ENCODE assay signal across 8 mouse cellular contexts in the genomic region with DNA sequence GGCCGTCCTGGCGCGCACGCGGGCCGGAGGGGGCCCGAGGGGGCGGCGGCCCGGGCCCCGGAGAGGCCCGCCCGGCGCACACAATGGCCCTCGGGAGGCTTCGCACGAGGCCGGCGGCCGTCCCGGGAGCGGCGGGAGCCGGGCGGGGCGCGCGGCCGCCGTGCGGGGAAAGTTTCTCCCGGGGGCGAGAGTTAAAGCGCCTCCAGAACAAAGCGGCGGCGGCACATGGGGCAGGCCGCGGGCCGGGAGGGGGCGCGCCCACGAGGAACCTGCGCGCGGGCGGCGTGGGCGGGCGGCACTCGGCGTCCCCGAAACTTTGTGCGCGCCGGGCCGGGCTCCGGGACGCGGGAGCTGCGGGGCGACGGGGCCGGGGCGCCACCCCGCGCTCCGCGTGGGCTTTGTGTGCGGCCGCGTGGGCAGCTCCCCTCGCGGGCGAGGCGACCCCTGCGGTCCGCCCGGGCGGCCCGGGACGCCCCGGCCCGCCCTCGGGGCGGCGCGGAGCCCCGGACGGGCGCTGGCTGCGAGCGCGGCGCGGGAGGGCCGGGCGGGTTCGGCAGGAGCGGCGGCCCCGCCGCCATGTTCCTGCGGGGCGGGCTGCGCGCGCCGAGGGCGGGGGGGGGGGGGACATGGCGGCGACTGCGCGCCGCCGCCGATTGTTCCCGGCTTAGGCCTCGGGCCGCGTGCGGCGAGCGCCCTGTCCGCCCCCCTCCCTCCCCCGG. TPM values are rescaled to one million over a fixed set of nuclear protein-coding genes. Genes with fewer than 3 reads are reported as not detected.
A peak's percentile ranks its signal among the peaks of the same experiment; 100 is the strongest.
DNase-seq lines count a peak whose midpoint lies in the region; ATAC-seq lines count a peak whose summit lies in the region.

No protein-coding gene starts in this region.

- H3K4me1 ChIP-seq in forebrain, embryonic 10.5 days: peaks cover 39% of the 10 kb centered on the region
- no peaks in the 10 kb centered on the region; the same call in 1 of the 2 replicates for H3K4me1 ChIP-seq in hindbrain, embryonic 11.5 days (replicated peaks; ENCODE audit: control insufficient read depth, insufficient read depth, low read length)
- peaks cover 40% of the 10 kb centered on the region for H3K4me1 ChIP-seq in limb, embryonic 10.5 days
- peaks cover 18% of the 10 kb centered on the region for H3K4me1 ChIP-seq in midbrain, embryonic 14.5 days (ENCODE audit: control insufficient read depth, insufficient read depth, low read length)
- peaks cover 10% of the 10 kb centered on the region for H3K4me1 ChIP-seq in stomach, embryonic 15.5 days

- peak overlapping the region; percentile 100 for H3K27ac ChIP-seq in forebrain, embryonic 10.5 days
- H3K27ac ChIP-seq in hindbrain, embryonic 11.5 days (ENCODE audit: low read depth, low read length): peak overlapping the region; percentile 96
- H3K27ac ChIP-seq in limb, embryonic 10.5 days: peak overlapping the region; percentile 100
- peak overlapping the region; percentile 97 for H3K27ac ChIP-seq in midbrain, embryonic 14.5 days (replicated peaks; ENCODE audit: low read depth, low read length)
- H3K27ac ChIP-seq in stomach, embryonic 15.5 days: peak overlapping the region; percentile 93

- H3K4me2 ChIP-seq in hindbrain, embryonic 11.5 days (replicated peaks; ENCODE audit: low read depth, low read length): peak overlapping the region; percentile 86
- H3K4me2 ChIP-seq in midbrain, embryonic 14.5 days (ENCODE audit: low read length): peak overlapping the region; percentile 85
- H3K4me2 ChIP-seq in stomach, embryonic 15.5 days: peak overlapping the region; percentile 97

- under 1% methylated on average over 70 of the region's 126 CpGs for WGBS in forebrain, embryonic 10.5 days
- under 1% methylated on average over 45 of the region's 126 CpGs for WGBS in hindbrain, embryonic 11.5 days
- 2% methylated on average over 96 of the region's 126 CpGs for WGBS in limb, embryonic 10.5 days
- 0% methylated on average over 48 of the region's 126 CpGs for WGBS in midbrain, embryonic 14.5 days
- under 1% methylated on average over 79 of the region's 126 CpGs for WGBS in stomach, embryonic 15.5 days

- peak overlapping the region; percentile 89 for H3K4me3 ChIP-seq in forebrain, embryonic 10.5 days
- peak overlapping the region; percentile 92 for H3K4me3 ChIP-seq in hindbrain, embryonic 11.5 days (ENCODE audit: low read depth, low read length)
- H3K4me3 ChIP-seq in limb, embryonic 10.5 days: peak overlapping the region; percentile 94
- H3K4me3 ChIP-seq in midbrain, embryonic 14.5 days (replicated peaks; ENCODE audit: low read depth, low read length): peak overlapping the region; percentile 91
- peak overlapping the region; percentile 64 for H3K4me3 ChIP-seq in stomach, embryonic 15.5 days (replicated peaks)

- ATAC-seq in hindbrain, embryonic 11.5 days (ENCODE audit: low FRiP score): peak; percentile 43
- ATAC-seq in midbrain, embryonic 14.5 days (ENCODE audit: low FRiP score, low TSS enrichment): no peak
- peak; percentile 32 for ATAC-seq in stomach, embryonic 15.5 days (ENCODE audit: insufficient read depth, low FRiP score, low read depth)

- peaks cover 39% of the 10 kb centered on the region for H3K36me3 ChIP-seq in forebrain, embryonic 10.5 days (replicated peaks)
- H3K36me3 ChIP-seq in hindbrain, embryonic 11.5 days (ENCODE audit: control insufficient read depth, insufficient read depth, low read length): 0 out of 2 replicates have a peak, but pooled peaks cover 3% of the 10 kb centered on the region
- H3K36me3 ChIP-seq in limb, embryonic 10.5 days: peaks cover 44% of the 10 kb centered on the region
- peaks cover 34% of the 10 kb centered on the region for H3K36me3 ChIP-seq in midbrain, embryonic 14.5 days (ENCODE audit: control insufficient read depth, insufficient read depth, low read length)
- peaks cover 12% of the 10 kb centered on the region for H3K36me3 ChIP-seq in stomach, embryonic 15.5 days

- no peaks in the 10 kb centered on the region for H3K9me3 ChIP-seq in forebrain, embryonic 10.5 days
- H3K9me3 ChIP-seq in hindbrain, embryonic 11.5 days (ENCODE audit: control insufficient read depth, low read length): no peaks in the 10 kb centered on the region
- H3K9me3 ChIP-seq in limb, embryonic 10.5 days (replicated peaks): no peaks in the 10 kb centered on the region
- H3K9me3 ChIP-seq in midbrain, embryonic 14.5 days (ENCODE audit: control insufficient read depth, low read length): no peaks in the 10 kb centered on the region
- H3K9me3 ChIP-seq in stomach, embryonic 15.5 days: no peaks in the 10 kb centered on the region

- DNase-seq in gastrocnemius, adult 18-20 months (ENCODE audit: low spot score): peak; percentile 4
- DNase-seq in gastrocnemius, adult 8-10 months (ENCODE audit: low spot score in 2 of 2): no peak
- peak; percentile 28 to 54 for DNase-seq in adrenal gland, adult 18-20 months (ENCODE audit: low spot score in 2 of 2)
- DNase-seq in forebrain, embryonic 10.5 days (ENCODE audit: extremely low spot score, low spot score): peak; percentile 36
- DNase-seq in hindbrain, embryonic 11.5 days (ENCODE audit: low spot score): peak; percentile 47
- peak; percentile 62 for DNase-seq in limb, embryonic 10.5 days (ENCODE audit: low spot score)
- DNase-seq in midbrain, embryonic 14.5 days: peak; percentile 69

- H3K9ac ChIP-seq in hindbrain, embryonic 11.5 days (ENCODE audit: low read depth, low read length): peak overlapping the region; percentile 99
- peak overlapping the region; percentile 98 for H3K9ac ChIP-seq in midbrain, embryonic 14.5 days (replicated peaks; ENCODE audit: low read length)
- peak overlapping the region; percentile 90 for H3K9ac ChIP-seq in stomach, embryonic 15.5 days

- H3K27me3 ChIP-seq in forebrain, embryonic 10.5 days (ENCODE audit: poor library complexity, severe bottlenecking): peaks cover 12% of the 10 kb centered on the region
- no peaks in the 10 kb centered on the region for H3K27me3 ChIP-seq in hindbrain, embryonic 11.5 days (ENCODE audit: control insufficient read depth, insufficient read depth, low read length)
- no peaks in the 10 kb centered on the region for H3K27me3 ChIP-seq in limb, embryonic 10.5 days (ENCODE audit: low read depth, poor library complexity, severe bottlenecking)
- peaks cover 4% of the 10 kb centered on the region; the same call in 1 of the 2 replicates for H3K27me3 ChIP-seq in midbrain, embryonic 14.5 days (ENCODE audit: control insufficient read depth, insufficient read depth, low read length)
- H3K27me3 ChIP-seq in stomach, embryonic 15.5 days (replicated peaks): no peaks in the 10 kb centered on the region

RNA-seq across cellular contexts. Expression of a gene that starts 50.5 kb away (rescaled TPM):
- total RNA-seq in gastrocnemius, adult 18-20 months (2021): not detected
- total RNA-seq in gastrocnemius, adult 8-10 months (2022): not detected
- total RNA-seq in adrenal gland, adult 18-20 months (2021): under 1 TPM in 1 of 2 experiments, not detected in 1; 0.99 TPM
- 0.81 and 0.85 TPM in 2 replicates for polyA plus RNA-seq in forebrain, embryonic 10.5 days (2016; fragmentation: Nextera tagmentation; extraction: Ambion mirVana)
- 0.45 and 0.73 TPM in 2 replicates for polyA plus RNA-seq in hindbrain, embryonic 11.5 days (2014; fragmentation: Nextera tagmentation; extraction: Ambion mirVana)
- polyA plus RNA-seq in limb, embryonic 10.5 days (2016; fragmentation: Nextera tagmentation; extraction: Ambion mirVana): 8.7 and 16.0 TPM in 2 replicates
- 5.4 and 5.5 TPM in 2 replicates for polyA plus RNA-seq in midbrain, embryonic 14.5 days (2014; fragmentation: Nextera tagmentation; extraction: Ambion mirVana)
- 0.05 and 0.22 TPM in 2 replicates for polyA plus RNA-seq in stomach, embryonic 15.5 days (2015; fragmentation: Nextera tagmentation; extraction: Ambion mirVana)

Comparison
In these comparisons a context has a peak if more than half of its experiments do, and no peak if none do; other contexts are left out.
1. DNase-seq: peak in gastrocnemius, adult 18-20 months (single experiment), adrenal gland, adult 18-20 months (2 of 2), forebrain, embryonic 10.5 days (single experiment), hindbrain, embryonic 11.5 days (single experiment), limb, embryonic 10.5 days (single experiment) and midbrain, embryonic 14.5 days (single experiment); none in gastrocnemius, adult 8-10 months (0 of 2).
2. Peak in every context shown above with its lines, with median percentiles within 50 percentile points of each other: H3K27ac ChIP-seq, H3K4me3 ChIP-seq, H3K4me2 ChIP-seq and H3K9ac ChIP-seq.